Mouse (Mus musculus) MEL (cell line): ENCODE measurements around the gene Prkcq. TPM values are rescaled to one million over a fixed set of nuclear protein-coding genes. Genes with fewer than 3 reads are reported as not detected.

Experiments used
- DNase-seq: peaks from one replicate; pipeline ENCODE4 v3.0.0; 2011; ENCODE audit warnings: low read depth, low spot score
- H3K27ac ChIP-seq: 2 replicates; pipeline ENCODE4 v1.5.1; 2012; ENCODE audit warnings: low read depth, mild to moderate bottlenecking, control low read depth, low read length, moderate library complexity; ENCODE audit not compliant: control insufficient read depth
- H3K27me3 ChIP-seq, 2 experiments: fragments of 150-350 bp in 1 of 2; sonication (generic) in 1 of 2; 2 replicates each; pipeline ENCODE4 v1.6.1; 2012; ENCODE audit warnings: low read length in 2 of 2, mild to moderate bottlenecking in 2 of 2, improper control_type of control experiment in 1 of 2, moderate library complexity in 1 of 2; ENCODE audit not compliant: insufficient read depth in 2 of 2, control insufficient read depth in 1 of 2
- H3K36me3 ChIP-seq, 2 experiments: 2 replicates each; pipeline ENCODE4 v1.6.1; 2012 to 2014; ENCODE audit warnings: low read length in 2 of 2, improper control_type of control experiment in 1 of 2, inconsistent platforms in 1 of 2, mild to moderate bottlenecking in 1 of 2; ENCODE audit not compliant: insufficient read depth in 2 of 2, control insufficient read depth in 1 of 2
- H3K4me1 ChIP-seq, 2 experiments: fragments of 150-350 bp in 1 of 2; sonication (generic) in 1 of 2; 2 replicates each; pipeline ENCODE4 v1.6.1; 2012; ENCODE audit warnings: low read length in 2 of 2, improper control_type of control experiment in 1 of 2, mild to moderate bottlenecking in 1 of 2; ENCODE audit not compliant: insufficient read depth in 2 of 2, control insufficient read depth in 1 of 2
- H3K4me3 ChIP-seq, 2 experiments: fragments of 150-350 bp in 1 of 2; sonication (generic) in 1 of 2; 2 replicates each; pipeline ENCODE4 v1.5.1; 2012; ENCODE audit warnings: low read depth in 2 of 2, low read length in 2 of 2, mild to moderate bottlenecking in 2 of 2, moderate library complexity in 2 of 2, control low read depth in 1 of 2, improper control_type of control experiment in 1 of 2; ENCODE audit not compliant: control insufficient read depth in 1 of 2, insufficient read depth in 1 of 2
- H3K79me2 ChIP-seq: 2 replicates; pipeline ENCODE4 v1.6.1; 2012; ENCODE audit warnings: mild to moderate bottlenecking, low read length, moderate library complexity; ENCODE audit not compliant: control insufficient read depth, poor library complexity, insufficient read depth
- H3K9ac ChIP-seq: 2 replicates; pipeline ENCODE4 v1.6.1; 2012; ENCODE audit warnings: low read depth, mild to moderate bottlenecking, control low read depth, low read length, moderate library complexity; ENCODE audit not compliant: control insufficient read depth, poor library complexity, severe bottlenecking
- H3K9me3 ChIP-seq: fragments of 150-350 bp; sonication (generic); replicated peaks from 2 replicates; pipeline ENCODE4 v1.6.1; 2012; ENCODE audit warnings: mild to moderate bottlenecking, low read length, improper control_type of control experiment, moderate library complexity; ENCODE audit not compliant: insufficient read depth
- BHLHE40 ChIP-seq: IDR thresholded peaks from 2 replicates; pipeline ENCODE4 v1.6.1; 2012; ENCODE audit warnings: low read depth, mild to moderate bottlenecking, inconsistent platforms, low read length, improper control_type of control experiment, borderline replicate concordance
- CHD1 ChIP-seq: IDR thresholded peaks from 2 replicates; pipeline ENCODE4 v1.6.1; 2012; ENCODE audit warnings: low read depth, mild to moderate bottlenecking, inconsistent platforms, low read length, improper control_type of control experiment
- CTCF ChIP-seq, 3 experiments: IDR thresholded peaks in 2 of 3; conservative IDR thresholded peaks in 1 of 3; 2 replicates each; pipeline ENCODE4 v1.5.1; 2011 to 2012; ENCODE audit warnings: low read length in 3 of 3, low read depth in 2 of 3, mild to moderate bottlenecking in 2 of 3, improper control_type of control experiment in 1 of 3, inconsistent platforms in 1 of 3, mixed read lengths in 1 of 3, moderate library complexity in 1 of 3; ENCODE audit not compliant: control insufficient read depth in 1 of 3, insufficient read depth in 1 of 3, poor library complexity in 1 of 3, severe bottlenecking in 1 of 3
- E2F4 ChIP-seq: IDR thresholded peaks from 2 replicates; pipeline ENCODE4 v1.6.1; 2011; ENCODE audit warnings: low read depth, low read length, improper control_type of control experiment, borderline replicate concordance
- ELF1 ChIP-seq: IDR thresholded peaks from 2 replicates; pipeline ENCODE4 v1.6.1; 2014; ENCODE audit warnings: low read depth, mild to moderate bottlenecking, inconsistent platforms, low read length, improper control_type of control experiment, moderate library complexity
- HCFC1 ChIP-seq: IDR thresholded peaks from 2 replicates; pipeline ENCODE4 v1.6.1; 2012; ENCODE audit warnings: low read depth, mild to moderate bottlenecking, inconsistent platforms, low read length, improper control_type of control experiment, moderate library complexity
- MAX ChIP-seq: IDR thresholded peaks from 2 replicates; pipeline ENCODE4 v1.6.1; 2011; ENCODE audit warnings: low read length, improper control_type of control experiment
- MXI1 ChIP-seq: IDR thresholded peaks from 2 replicates; pipeline ENCODE4 v1.6.1; 2011; ENCODE audit warnings: mild to moderate bottlenecking, low read depth, low read length, improper control_type of control experiment
- POLR2A ChIP-seq, 2 experiments: IDR thresholded peaks; 2 replicates each; pipeline ENCODE4 v1.6.1; 2011 to 2012; ENCODE audit warnings: low read length in 2 of 2, mild to moderate bottlenecking in 2 of 2, control low read depth in 1 of 2, improper control_type of control experiment in 1 of 2, low read depth in 1 of 2, moderate library complexity in 1 of 2; ENCODE audit not compliant: control insufficient read depth in 1 of 2, insufficient read depth in 1 of 2, poor library complexity in 1 of 2
- POLR2AphosphoS2 ChIP-seq: IDR thresholded peaks from 2 replicates; pipeline ENCODE4 v1.6.1; 2011; ENCODE audit warnings: low read length, improper control_type of control experiment
- RAD21 ChIP-seq: IDR thresholded peaks from 2 replicates; pipeline ENCODE4 v1.6.1; 2011; ENCODE audit warnings: mild to moderate bottlenecking, low read depth, low read length, improper control_type of control experiment
- SIN3A ChIP-seq: IDR thresholded peaks from 2 replicates; pipeline ENCODE4 v1.6.1; 2012; ENCODE audit warnings: low read length, improper control_type of control experiment, inconsistent platforms
- SMC3 ChIP-seq: IDR thresholded peaks from 2 replicates; pipeline ENCODE4 v1.6.1; 2011; ENCODE audit warnings: low read depth, low read length, improper control_type of control experiment
- TBP ChIP-seq: IDR thresholded peaks from 2 replicates; pipeline ENCODE4 v1.8.0; 2011; ENCODE audit warnings: low read depth, low read length, improper control_type of control experiment
- ZC3H11A ChIP-seq: IDR thresholded peaks from 2 replicates; pipeline ENCODE4 v1.6.1; 2012; ENCODE audit warnings: low read depth, mild to moderate bottlenecking, inconsistent platforms, low read length, improper control_type of control experiment
- ZMIZ1 ChIP-seq: IDR thresholded peaks from 2 replicates; pipeline ENCODE4 v1.6.1; 2012; ENCODE audit warnings: low read depth, mild to moderate bottlenecking, inconsistent platforms, low read length, improper control_type of control experiment, moderate library complexity
- polyA plus RNA-seq, 2 experiments: library from polyadenylated mRNA; stranded (reverse) in 1 of 2; unstranded in 1 of 2; fragments of >175 nt in 1 of 2; fragments of >200 nt in 1 of 2; gene quantifications; 2 replicates each; pipeline versions ENCODE4 v1.2.1 to v1.2.4; 2012; ENCODE audit warnings: low replicate concordance in 2 of 2, low read depth in 1 of 2; ENCODE audit not compliant: insufficient read length in 2 of 2, insufficient read depth in 1 of 2, missing spikeins in 1 of 2
- total RNA-seq: library from RNA; depleted of rRNA; stranded (reverse); fragments of 300-350 nt; gene quantifications from 2 replicates; pipeline ENCODE4 v1.2.3, GENCODE M21; 2012

Gene Prkcq
- total and polyA plus RNA-seq, 3 experiments, result 0.12 to 0.19 TPM; not detected in 1

- H3K4me1 ChIP-seq, result no peaks in the 10 kb centered on the region
- TF ChIP-seq CTCF (IDR thresholded peaks at IDR 0.05 in 2 of 3, conservative IDR thresholded peaks at IDR 0.05 in 1 of 3; ENCODE audit: control insufficient read depth in 1 of 3, insufficient read depth in 1 of 3, low read depth in 2 of 3, low read length in 3 of 3, poor library complexity in 1 of 3, severe bottlenecking in 1 of 3), result no peak
- no peak for TF ChIP-seq CHD1
- TF ChIP-seq ZC3H11A, result no peak
- TF ChIP-seq E2F4, result no peak
- TF ChIP-seq SMC3, result no peak
- TF ChIP-seq MXI1, result no peak
- no peaks in the 10 kb centered on the region for H3K9me3 ChIP-seq
- H3K9ac ChIP-seq, result no peak overlapping the region
- no peak overlapping the region for H3K4me3 ChIP-seq
- H3K27ac ChIP-seq, result no peak overlapping the region
- peaks cover 0 to 4% of the 10 kb centered on the region in 2 experiments; a peak in 3 of 4 replicates for H3K27me3 ChIP-seq
- DNase-seq, result no peak
- H3K36me3 ChIP-seq, result no peaks in the 10 kb centered on the region
- H3K79me2 ChIP-seq, result no peaks in the 10 kb centered on the region
Measured at GRCm38 (mm10) chr2:11264836-11265235, 92.9 kb downstream of the Prkcq start.

- H3K4me3 ChIP-seq, result no peak overlapping the region
Measured at GRCm38 (mm10) chr2:11265455-11265854, 93.5 kb downstream of the Prkcq start.

GRCm38 (mm10) chr2:11266294-11266693, 94.4 kb downstream of the Prkcq start:
- no peak overlapping the region for H3K9ac ChIP-seq
- peaks cover under 1 to 11% of the 10 kb centered on the region in 2 experiments for H3K27me3 ChIP-seq
- H3K27ac ChIP-seq, result no peak overlapping the region
- no peaks in the 10 kb centered on the region for H3K36me3 ChIP-seq
- H3K4me1 ChIP-seq, result no peaks in the 10 kb centered on the region
- TF ChIP-seq CTCF (IDR thresholded peaks at IDR 0.05 in 2 of 3, conservative IDR thresholded peaks at IDR 0.05 in 1 of 3; ENCODE audit: control insufficient read depth in 1 of 3, insufficient read depth in 1 of 3, low read depth in 2 of 3, low read length in 3 of 3, poor library complexity in 1 of 3, severe bottlenecking in 1 of 3), result peak; percentile 86 to 94 (median 91)
- TF ChIP-seq ELF1, result no peak
- TF ChIP-seq RAD21, result peak; percentile 86
- peak; percentile 81 for TF ChIP-seq ZC3H11A
- TF ChIP-seq SMC3, result peak; percentile 91
- no peaks in the 10 kb centered on the region for H3K79me2 ChIP-seq
- H3K9me3 ChIP-seq, result no peaks in the 10 kb centered on the region
- DNase-seq, result peak; percentile 79
- peak overlapping the region; percentile 1 to 25; a peak in 1 of 4 replicates for H3K4me3 ChIP-seq

More at GRCm38 (mm10) chr2:11265455-11265854, 93.5 kb downstream of the Prkcq start:
- Histone ChIP-seq H3K9ac (no peak overlapping the region), H3K4me1 (no peaks in the 10 kb centered on the region), H3K27ac (no peak overlapping the region), H3K36me3 (no peaks in the 10 kb centered on the region), H3K9me3 (no peaks in the 10 kb centered on the region), H3K27me3 (peaks cover 0 to 8% of the 10 kb centered on the region in 2 experiments; a peak in 3 of 4 replicates), H3K79me2 (no peaks in the 10 kb centered on the region)
- TF ChIP-seq MAX (no peak), SMC3 (no peak), BHLHE40 (no peak), TBP (no peak), MXI1 (no peak), CHD1 (no peak), POLR2AphosphoS2 (no peak), SIN3A (no peak), E2F4 (no peak), HCFC1 (no peak), ZMIZ1 (no peak), POLR2A (IDR thresholded peaks at IDR 0.05; ENCODE audit: control insufficient read depth in 1 of 2, insufficient read depth in 1 of 2, low read depth in 1 of 2, low read length in 2 of 2, poor library complexity in 1 of 2) (no peak)
- DNase-seq, result no peak
